Mouse (Mus musculus) erythroid progenitor cell, adult 5-6 weeks (primary cell): Measurements from ENCODE around the gene Tmem243. TPM values are rescaled to one million over a fixed set of nuclear protein-coding genes. Genes with fewer than 3 reads are reported as not detected.

Experiments used
- ATAC-seq: replicated peaks from 2 replicates; pipeline ENCODE4 v1.8.0; 2016; ENCODE audit warnings: moderate number of reproducible peaks, mild to moderate bottlenecking, moderate TSS enrichment, inconsistent platforms; ENCODE audit not compliant: poor library complexity, low FRiP score, severe bottlenecking
- total RNA-seq, 2 experiments: library from RNA; stranded (forward) in 1 of 2; stranded (reverse) in 1 of 2; fragments of 150-400 nt in 1 of 2; fragments of 186-747, 209-891 nt in 1 of 2; gene quantifications; 2 replicates each; pipeline versions ENCODE4 v1.2.3 to v1.2.4; 2015 to 2017; ENCODE audit warnings: low replicate concordance in 2 of 2

Gene Tmem243
- total RNA-seq, 2 experiments from 2014 or later = 3.2 to 19.7 TPM

DNA sequence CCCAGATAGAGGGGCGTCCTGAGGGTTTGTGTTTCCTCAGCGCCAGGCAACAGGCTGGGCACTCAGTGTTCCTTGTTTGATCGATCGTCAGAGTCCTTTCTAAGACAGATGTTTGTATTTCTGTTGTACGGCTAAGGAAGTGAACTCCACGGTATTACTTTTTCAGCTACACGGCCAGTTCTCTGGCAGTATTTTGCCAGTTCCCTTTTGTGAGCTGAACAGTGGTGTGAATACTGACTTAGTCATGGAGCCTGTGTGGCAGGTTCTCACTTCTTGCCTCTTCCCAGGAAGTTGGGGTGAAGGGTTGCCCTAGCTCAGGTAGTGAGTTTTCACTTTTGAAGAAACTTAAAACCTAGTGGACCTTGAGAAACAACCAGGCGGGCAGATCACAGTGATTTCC is 3.5 kb downstream of the Tmem243 start:
- ATAC-seq = no peak

DNA sequence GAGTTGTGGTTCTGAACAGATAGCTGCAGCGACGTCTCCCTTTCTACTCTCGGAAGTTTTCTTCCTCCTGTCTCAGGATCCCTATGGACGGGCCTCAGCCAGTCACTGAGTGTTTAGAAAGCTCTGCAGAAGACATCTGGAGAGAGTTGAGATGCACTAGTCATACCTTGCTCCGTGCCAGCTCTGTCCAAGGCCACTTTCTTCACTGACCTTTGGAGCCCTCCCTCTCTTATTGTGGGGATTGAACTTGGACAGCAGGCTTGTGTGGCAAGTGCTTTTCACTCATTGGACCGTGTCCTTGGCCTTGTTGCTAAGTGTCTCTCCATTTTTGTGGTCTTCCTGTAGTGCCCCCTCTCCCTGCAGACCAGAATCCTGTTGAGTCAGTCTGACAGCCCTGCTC is 6.3 kb downstream of the Tmem243 start:
- no peak for ATAC-seq

DNA sequence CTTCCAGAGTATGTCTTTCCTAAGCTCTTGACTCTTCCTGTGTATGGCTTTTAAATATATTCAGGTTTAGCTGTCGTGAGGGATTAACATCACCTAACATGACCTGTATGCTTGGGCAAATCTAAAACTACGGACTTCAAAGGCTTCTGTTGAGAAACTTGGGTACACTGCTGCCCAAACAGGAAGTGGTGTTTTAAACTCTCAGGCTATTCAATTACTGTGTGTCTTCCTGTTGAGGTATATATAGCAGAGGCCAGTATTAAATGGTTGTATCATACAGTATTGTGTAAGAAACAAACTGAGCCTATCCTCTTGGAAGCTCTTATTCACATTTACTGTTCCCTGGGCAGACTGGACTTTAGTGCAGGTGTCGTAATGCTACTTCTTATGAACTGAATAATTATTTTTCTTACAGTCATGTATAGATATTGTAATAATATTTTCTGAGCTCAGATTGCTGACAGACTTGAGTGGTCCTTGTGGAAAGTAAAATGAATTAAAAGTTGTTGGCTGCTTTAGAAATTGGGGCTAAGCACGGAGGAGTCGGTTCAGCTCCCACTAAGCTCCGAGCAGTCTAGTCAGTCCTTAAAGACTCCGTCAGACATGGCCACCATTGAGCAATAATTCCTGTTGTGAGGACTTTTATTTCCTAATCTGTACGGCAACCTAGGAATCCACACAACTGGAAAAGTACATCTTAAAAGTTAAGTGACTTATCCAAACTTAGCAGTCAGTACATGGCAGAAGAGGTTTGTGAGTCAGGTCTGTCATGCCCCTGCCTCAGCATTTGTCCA is 7.0 kb downstream of the Tmem243 start:
- no peak for ATAC-seq

DNA sequence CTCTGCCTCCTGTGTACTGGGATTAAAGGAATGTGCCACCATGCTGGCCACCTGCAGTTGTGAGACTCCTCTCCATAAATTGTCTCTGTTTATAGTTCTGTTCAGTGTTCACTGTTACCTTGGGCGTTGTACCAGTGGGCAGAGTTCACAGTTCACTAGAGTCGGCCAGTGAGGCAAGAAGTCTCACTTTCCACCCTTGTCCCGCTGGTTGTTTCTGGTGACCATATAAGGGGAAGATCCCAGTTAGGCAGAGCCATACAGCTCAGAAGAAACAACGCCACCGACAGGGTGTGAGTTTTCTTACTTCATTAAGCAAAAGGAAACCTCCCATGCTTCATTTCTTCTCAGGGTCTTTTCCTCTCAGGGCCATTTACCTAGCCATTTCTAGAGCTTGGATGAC is 8.0 kb downstream of the Tmem243 start:
- no peak for ATAC-seq

DNA sequence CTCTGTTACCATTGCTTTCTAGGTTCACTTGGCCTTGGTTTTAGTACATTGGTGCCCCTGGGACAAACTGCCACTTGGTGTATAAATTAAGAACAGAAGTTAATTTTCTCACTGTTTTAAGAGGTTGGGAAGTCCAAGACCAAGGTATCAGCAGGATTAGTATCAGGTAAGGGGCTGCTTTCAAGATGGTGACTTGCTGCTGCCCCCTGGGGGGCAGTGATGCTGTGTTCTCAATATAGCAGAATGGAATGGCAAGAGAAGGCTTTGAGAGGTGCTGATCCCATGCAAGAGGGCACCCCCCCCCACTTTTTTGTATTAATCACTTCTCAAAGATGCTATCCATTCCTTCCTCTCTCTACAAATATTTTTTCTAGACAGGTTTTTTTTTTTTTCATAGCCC is 9.1 kb downstream of the Tmem243 start:
- ATAC-seq = no peak

DNA sequence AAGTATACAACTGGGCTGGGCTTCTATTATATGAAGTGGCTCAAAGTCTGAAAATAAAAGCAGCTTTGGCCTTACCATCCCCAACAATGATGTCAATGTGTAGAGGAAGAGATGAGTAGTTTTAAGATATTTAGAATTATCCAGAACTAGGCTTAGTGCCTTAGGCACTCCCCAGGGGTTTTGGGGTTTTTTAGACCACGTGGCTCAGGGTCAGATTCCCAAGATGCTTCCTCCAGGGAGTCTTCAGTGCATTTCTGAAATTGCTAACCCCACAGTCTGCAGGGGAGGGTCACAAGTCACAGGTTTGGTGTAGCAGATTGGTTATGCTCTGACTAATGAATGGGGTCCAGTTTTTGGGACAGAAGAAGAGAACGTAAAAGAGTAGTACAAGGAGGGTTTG is 10.8 kb downstream of the Tmem243 start:
- no peak for ATAC-seq

DNA sequence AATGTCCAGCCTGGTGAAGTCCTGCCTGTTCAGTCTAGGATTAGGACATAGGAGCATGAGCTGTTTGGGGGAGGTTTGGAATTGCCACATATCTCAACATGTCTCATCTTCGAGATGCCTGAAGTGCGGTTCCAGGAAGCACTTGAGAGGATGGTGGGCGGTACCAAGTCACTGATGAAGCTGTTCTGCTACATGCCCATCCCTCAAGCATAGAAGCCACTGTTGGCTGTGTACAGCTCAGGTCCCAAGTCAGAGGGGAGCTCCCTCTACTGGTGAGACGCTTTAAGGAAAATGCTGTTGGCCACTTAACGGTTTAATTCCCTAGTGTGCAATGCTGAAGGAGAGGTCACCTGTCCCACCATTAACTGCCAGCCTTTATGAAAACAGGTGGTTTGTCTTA is 11.3 kb downstream of the Tmem243 start:
- ATAC-seq = peak; percentile 57; the same call in 1 of the 2 replicates

DNA sequence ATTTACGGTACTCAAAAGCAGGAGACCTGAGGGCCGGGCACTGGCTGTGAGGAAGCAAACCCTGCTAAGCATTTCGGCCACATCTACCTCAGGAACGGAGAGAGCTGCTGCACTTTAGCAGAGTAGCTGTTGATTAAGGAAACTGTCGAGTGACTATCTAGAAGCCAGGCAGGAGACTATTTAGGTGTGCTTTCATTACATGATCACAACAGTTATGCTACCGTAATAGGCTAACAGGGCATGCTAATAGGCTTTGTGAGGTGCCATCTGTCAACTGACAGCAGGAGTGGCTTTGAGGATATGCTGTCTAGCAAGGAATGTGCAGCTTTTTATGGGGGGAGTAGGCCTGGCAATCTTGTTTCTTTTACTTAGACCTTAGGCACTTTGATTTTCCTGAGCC is 13.7 kb downstream of the Tmem243 start:
- no peak for ATAC-seq

DNA sequence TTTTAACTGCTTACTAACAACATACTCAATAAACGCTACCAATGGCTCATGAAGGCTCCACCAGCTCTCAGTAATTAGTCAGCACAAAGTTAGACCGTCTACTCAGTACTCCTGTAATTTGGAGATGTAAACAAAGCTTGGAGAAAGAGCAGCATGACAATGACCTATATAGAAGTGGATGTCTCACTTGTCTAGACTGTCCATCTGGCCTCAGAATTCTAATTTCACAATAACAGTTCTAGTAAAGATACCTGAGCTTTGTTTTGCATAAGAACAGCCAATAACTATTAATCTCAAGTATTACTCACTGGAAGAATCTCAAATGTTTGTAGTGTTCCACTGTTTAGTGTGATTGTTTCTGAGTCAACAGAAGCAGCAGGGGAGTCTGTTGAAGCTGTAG is 23.7 kb downstream of the Tmem243 start:
- ATAC-seq = no peak

DNA sequence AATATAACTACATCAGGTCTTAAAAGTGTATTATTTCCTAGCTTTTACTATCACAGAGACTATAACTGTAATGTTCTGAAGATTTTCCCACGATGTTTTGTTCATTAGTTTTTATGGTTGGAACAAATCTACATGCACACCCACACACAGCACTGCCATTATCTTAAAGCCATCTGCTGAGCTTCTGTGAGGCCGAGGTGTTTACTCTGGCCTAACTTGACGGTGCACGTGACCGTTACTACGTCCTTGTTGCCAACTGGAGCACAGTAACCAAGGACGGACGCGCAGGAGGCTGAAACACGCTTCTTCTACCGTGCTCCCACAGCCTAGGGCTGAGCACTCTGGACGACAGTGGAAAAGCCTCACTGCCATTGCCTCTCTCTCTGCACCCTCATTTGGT is 28.1 kb downstream of the Tmem243 start:
- ATAC-seq = no peak

DNA sequence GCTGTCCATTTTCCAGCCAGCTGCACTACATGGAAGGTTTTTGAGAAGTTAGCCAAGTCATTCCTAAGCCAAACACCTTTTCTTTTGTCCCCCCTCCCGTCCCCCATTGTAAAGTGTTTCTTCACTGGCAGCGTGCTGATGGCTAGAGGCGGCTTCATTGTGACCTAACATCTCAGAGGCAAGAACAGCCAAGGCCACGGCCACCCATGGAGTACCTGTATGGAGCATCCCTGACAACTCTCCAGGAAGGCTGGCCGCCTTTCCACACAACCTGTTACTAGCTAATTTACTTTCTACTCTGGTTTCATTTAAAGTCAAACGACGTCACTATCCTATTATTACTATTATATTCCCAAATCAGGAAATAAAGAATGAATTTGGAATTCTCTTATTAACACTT is 31.3 kb downstream of the Tmem243 start:
- ATAC-seq = no peak

DNA sequence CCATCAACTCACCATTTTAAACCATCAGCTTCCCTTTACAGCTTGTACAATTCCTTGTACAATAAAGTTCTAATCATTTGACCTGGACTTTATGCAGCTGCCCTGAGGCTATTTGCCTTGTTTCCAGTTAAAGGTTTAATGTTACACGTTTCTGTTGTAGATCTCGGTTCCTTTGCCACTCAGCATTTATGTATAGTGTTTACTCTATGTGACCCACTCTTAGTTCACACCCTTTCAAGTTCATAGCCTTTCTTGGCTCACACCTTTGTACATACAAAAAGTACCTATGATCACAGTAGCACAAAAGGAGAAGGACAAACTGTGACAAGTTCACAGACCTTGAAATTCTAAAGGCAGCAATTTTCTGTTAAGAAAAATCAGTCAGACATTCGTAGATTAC is 35.1 kb downstream of the Tmem243 start:
- no peak for ATAC-seq

DNA sequence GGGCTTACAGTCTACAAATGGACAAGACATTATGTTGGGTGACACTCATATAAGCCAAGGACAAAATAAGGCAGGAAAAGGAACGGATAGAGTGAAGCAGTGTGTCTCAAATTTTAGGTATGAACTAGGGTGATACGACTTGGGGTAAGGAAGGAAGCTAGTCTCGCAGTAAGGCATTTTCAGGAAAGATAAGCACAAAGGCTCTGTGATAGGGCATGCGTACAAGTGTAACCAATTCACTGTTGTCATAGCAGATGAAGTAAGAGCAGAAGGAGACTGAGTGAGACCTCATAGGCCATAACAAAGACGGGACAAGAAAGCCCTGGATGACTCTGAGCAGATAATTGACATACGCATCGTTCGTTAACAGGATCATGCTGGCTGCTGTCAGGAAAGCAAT is 40.3 kb downstream of the Tmem243 start:
- no peak for ATAC-seq

DNA sequence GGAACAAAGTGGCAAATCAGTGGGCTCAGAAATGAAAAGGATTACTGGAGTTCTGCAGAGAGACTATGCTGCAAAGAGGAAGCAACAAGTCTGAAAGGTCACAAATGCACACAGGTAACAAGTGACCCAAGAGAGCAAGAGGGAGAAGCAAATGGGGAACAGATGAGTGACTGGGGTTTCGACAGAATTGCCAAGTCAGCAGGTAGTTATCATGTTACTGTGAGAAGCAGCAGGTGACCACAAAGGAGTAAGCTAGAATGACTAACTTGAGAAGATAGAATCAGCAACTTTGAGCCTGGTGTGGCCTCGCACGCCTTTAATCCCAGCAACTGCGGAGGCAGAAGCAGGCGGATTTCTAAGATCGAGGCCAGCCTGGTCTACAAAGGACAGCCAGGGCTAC is 41.9 kb downstream of the Tmem243 start:
- ATAC-seq = no peak

DNA sequence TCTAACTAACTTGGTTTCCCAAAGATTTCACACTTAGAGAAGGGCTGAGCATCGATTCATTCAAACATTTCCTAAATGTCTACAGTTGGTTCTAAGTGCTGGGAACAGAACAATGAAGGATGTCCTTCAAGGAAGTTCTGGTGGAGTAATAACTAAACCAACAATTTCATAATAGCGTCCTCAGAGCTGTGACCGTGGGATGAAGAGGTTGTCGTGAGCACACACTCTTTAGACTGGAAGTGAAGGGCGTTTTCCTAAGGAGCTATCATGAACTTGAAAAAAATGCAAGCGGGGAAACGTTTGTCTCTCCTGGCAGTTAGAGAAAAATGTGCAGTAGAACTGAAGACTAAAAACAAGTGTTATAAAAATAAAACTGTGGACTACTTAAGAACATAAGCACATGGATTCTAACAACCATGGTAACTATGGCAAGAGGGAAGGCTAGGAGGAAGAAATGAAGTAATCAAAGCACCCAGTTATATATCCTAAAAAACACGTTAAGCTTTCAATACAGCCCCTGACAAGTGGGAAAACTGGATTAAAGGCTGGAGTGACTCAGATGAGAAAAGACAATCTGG is 48.9 kb downstream of the Tmem243 start:
- ATAC-seq = no peak

DNA sequence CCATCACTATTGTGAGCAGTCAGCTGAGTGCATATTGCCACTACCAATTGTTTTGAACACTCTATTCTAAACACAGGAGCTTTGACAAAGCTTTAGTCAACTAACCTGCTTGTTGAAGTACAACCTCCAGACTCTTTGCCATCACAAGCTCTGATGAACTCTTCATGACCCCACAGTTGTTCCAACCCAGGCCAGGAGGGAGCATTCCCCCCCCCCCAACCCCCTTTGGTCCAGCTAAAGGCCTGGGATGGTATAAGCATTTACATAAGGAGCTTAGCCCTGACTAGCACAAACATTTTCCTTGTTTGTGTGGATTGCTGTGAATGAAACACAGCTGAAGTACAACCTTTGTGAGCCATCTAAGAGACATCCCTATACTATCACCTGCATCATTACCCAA is 56.3 kb downstream of the Tmem243 start:
- no peak for ATAC-seq

DNA sequence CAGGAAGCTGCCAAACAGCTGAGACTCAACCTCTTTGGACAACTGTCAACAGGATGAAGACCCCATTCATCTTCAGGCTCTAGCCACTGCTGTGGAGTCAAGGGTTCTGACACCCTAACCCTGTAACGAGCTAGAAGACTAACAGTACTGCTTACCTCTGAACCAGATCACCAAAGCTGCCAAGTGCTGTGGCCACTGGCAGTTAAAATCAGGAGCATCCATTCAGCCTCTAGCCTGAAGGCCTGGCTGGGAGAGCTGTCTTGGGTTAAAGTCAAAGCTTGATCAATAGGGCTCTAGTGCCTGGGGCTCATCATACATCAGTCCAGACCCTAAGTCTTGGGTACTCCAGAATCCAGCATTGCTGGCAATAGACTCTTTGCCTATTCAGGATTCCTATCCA is 56.9 kb downstream of the Tmem243 start:
- no peak for ATAC-seq

DNA sequence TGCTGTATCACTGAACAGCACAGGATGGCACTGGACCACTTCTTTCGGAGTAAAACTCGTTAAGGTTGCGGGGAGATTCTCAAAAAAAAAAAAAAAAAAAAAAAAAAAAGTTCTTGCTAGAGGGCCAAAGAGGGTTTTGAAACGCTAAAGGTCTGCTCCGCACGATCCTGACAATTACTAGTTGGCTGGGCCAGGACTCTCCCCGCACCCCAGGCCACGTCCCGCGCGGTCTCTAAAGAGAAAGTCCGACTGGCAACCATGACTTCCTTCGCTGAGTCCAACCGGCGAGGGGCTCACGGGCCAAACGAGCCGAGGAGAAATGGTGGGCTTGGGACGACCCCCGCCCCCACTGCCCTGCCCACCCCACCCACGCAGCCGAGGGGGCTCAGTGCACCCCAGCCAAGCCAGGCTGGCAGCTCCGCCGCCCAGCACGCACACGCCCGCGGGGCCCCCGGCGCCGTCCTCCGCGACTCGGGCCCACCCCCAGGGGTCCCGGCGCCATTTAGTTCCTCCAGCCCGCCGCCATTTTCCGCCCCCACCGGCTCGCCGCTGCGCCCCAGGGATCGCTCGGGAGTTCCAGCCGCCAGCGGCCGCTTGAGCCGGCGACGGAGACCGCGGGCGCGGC is 60.5 kb downstream of the Tmem243 start:
- ATAC-seq = no peak

DNA sequence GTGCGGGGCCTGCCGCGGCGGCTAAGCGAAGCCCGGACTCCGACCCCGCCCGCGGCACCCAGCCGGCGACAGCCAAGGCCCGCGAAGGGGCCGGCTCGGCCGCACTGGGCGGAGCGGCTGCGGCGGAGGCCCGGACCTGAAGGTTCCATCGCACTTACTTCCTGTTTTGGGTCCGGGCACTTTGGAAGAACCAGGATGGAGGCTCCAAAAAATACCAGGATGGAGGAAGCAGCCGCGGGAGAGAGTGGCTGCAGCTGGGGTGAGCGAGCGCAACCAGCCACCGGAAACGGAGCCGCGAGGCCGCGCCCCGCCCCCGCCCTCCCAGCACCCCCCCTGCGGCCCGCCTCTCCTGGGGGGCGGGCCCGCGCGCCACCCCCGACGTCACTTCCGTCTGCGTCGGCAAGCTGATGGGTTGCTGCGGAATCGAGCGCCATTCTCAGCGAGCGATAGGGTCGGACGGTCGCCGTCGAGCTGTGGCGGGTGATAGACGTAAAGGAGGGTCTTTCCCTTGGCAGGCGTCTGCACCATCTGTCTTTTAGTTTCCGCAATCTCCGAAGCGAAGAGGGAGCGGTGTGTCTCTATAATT is 61.1 kb downstream of the Tmem243 start, which contains the start of gene Dmtf1:
Dmtf1 (minus strand) TSS at position 321 of the 586 bp plus-strand sequence.
- peak; percentile 98 for ATAC-seq

DNA sequence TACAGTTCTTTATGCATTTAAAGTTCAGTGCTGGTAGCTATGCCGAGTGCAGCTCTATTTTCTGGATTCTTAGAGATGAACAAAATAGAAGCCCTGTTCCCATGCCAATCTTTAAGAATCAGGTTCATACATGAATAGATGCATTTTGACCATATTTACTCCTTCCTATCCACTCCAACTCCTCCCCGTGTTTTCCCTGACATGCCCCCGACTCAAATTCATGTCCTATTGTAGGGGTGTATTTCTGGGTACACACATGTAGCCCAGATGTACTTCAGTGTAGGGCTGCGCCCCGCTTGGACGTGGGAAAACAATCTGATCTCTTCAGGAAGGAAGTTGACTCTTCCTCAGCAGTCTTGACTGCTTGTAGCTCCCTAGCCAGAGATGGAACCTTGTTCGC is 61.6 kb downstream of the Tmem243 start:
- peak; percentile 49 for ATAC-seq

DNA sequence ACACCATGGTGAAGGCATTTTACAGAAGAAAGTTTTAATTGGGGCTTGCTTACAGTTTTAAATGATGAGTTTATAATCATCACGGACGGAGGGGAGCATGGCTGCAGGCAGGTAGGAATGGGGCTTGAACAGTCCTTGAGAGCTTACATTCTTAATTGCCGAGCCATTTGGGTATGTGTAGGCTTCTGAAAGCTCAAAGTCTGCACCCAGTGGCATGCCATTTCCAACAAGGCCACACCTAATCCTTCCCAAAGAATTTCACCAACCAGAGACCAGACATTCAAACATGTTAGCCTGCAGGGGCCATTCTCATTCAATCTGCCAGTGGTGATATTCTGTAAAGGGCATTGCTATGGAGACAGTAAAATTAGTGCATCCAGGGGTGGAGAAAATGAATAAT is 62.9 kb downstream of the Tmem243 start:
- ATAC-seq = no peak
